Mouse (Mus musculus): ENCODE measurements around the gene Cd1d1.
"Not testable (repeated sequence)": the region's sequence is repeated elsewhere in the genome, so short reads cannot be mapped to it uniquely, and the experiment has no call there.

The Cd1d1 gene

DNA sequence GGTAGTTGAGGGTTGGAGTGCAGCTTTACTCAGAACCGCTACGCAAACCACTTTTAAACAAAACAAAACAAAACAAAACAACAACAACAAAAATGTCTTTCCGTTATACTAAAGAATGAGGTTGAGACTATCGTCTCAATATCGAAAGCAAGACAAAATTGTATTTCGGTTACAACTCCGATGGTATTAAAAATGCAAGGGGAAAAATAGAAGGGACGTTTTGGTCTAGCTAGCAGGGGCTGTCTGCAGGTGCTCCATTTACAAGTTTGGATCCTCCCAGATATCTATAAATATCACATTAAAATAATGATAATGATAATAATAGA lies at the start of gene Cd1d1:
Cd1d1 (minus strand) TSS at position 27 of the 326 bp plus-strand sequence.
- no peak for DNase-seq

GRCm38 (mm10) chr3:87047801-87048200 lies 48.6 kb upstream of the Cd1d1 start:
- DNase-seq: no peak

GRCm38 (mm10) chr3:87041733-87042132 lies 42.5 kb upstream of the Cd1d1 start:
- no peak for DNase-seq

- no peak for DNase-seq
These were observed 39.3 kb upstream of the Cd1d1 start for GRCm38 (mm10) chr3:87038500-87038899.

GRCm38 (mm10) chr3:87034061-87034460 lies 34.8 kb upstream of the Cd1d1 start:
- no peak for DNase-seq

- peak; percentile 71 for DNase-seq
These were observed 34.1 kb upstream of the Cd1d1 start for GRCm38 (mm10) chr3:87033357-87033756.

DNA sequence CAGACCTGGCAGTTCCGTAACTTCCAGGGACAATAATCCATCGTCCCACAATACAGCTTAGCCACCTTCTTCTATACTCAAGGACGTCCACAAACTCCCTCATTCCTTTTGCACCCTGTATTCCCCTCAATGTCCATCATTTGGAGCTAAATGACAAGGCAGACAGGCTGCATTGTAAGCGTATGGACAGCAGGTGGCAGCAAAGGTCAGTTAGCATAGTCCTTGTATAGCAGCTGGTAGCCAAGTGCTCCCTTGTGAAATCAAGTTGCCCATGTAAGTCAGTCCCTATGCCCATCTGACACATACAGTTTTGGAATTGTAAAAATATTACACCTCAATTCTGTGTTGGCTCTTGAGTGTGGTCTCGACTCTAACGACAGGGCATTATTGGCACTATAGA lies 31.6 kb upstream of the Cd1d1 start:
- peak; percentile 59 for DNase-seq

- no peak for DNase-seq
These were observed 18.5 kb upstream of the Cd1d1 start for GRCm38 (mm10) chr3:87017707-87018106.

GRCm38 (mm10) chr3:87017001-87017400 lies 17.8 kb upstream of the Cd1d1 start:
- DNase-seq: no peak

DNA sequence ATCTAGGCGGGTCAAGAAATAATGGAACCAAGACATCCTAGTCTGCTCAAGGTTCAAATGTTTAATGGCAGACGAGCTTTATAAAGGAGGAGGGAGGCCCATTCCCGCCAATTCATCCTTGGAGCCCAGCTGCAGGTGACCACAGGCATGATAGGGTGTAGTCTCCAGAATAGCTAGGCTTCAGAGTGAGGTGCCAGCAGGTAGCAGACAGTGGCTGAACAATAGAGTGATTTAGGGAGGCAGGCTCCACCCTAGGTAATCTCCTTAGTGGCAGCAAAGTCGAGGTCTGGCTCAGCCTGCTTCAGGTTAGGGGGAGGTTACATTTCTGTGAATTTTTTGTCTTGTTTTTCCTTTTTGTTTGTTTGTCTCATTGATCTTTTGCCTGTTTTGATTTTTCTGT lies 16.7 kb upstream of the Cd1d1 start:
- no peak for DNase-seq

GRCm38 (mm10) chr3:87012406-87012805 lies 13.2 kb upstream of the Cd1d1 start:
- DNase-seq: not testable (repeated sequence)

- not testable (repeated sequence) for DNase-seq
These were observed 9.0 kb upstream of the Cd1d1 start for GRCm38 (mm10) chr3:87008281-87008680.

GRCm38 (mm10) chr3:87000676-87001075 lies 1.4 kb upstream of the Cd1d1 start:
- DNase-seq: no peak

DNA sequence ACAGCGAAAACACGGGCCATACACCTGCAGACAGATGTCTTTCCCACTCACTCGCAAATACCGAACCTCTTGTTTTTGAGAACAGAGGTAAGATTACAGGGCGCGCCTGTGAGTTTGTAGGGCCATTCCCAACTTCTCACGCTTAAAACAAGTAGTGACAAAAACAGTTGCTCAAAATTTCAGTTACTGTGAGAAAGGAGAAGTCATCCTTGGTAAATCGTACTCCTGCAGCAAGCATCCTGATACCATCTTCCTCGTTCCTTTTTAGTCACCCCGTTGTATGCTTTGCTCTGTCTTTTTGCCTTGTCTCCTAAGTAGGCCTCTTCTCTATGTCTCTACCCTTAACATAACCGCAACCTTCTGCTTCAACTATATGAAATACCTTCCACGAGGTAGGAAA lies 810 bp upstream of the Cd1d1 start:
- DNase-seq: no peak

GRCm38 (mm10) chr3:86998433-86999414 lies 517 bp downstream of the Cd1d1 start:
- DNase-seq: peak; percentile 53

DNA sequence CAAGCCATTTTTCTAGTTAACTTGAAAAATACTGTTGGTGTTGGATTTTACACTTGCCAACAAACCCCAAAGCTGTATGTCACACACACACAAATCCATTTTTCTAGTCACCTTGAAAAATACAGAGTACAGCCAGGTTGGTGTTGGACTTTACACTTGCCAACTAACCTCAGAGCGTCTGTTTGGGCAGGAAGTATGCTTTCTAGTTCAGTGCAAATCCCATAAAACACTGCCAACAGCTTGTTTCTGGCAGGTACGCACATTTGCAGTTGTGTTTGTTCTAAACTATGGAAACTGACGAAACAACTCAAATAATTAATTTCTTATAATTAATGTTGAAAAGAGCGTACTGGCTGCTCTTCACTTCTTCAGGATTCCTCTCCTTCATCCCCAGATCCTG lies 3.1 kb downstream of the Cd1d1 start:
- DNase-seq: no peak

DNA sequence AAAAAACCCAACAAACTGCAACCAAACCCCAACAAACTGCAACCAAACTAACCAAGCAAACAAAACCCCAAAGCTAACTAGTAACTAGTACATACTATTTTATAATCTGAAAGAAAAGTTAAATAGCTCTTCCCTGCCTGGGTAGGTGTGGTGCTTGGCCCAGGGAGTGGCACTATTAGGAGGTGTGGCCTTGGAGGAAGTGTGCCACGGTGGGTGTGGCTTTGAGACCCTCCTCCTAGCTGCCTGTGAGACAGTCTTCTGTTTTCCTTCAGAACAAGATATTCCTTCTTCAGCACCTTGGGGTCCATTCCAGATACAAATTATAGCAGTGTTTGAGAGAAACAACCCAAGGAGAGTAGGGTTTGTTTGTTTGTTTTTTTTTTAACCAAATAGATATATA lies 3.9 kb downstream of the Cd1d1 start:
- no peak for DNase-seq

DNA sequence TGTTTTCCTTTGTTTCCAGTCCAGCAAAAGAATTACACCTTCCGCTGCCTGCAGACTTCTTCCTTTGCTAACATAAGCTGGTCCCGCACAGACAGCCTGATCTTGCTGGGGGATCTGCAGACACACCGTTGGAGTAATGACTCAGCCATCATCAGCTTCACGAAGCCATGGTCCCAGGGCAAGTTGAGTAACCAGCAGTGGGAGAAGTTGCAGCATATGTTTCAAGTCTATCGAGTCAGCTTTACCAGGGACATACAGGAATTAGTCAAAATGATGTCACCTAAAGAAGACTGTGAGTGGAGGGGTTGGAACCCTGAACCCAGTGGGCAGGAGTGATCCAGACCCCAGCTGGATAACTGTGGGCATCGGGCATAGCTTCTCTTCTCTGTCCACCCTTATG lies 12.3 kb downstream of the Cd1d1 start:
- DNase-seq: not testable (repeated sequence)

- no peak for DNase-seq
These were observed 12.8 kb downstream of the Cd1d1 start for GRCm38 (mm10) chr3:86986490-86986889.

DNA sequence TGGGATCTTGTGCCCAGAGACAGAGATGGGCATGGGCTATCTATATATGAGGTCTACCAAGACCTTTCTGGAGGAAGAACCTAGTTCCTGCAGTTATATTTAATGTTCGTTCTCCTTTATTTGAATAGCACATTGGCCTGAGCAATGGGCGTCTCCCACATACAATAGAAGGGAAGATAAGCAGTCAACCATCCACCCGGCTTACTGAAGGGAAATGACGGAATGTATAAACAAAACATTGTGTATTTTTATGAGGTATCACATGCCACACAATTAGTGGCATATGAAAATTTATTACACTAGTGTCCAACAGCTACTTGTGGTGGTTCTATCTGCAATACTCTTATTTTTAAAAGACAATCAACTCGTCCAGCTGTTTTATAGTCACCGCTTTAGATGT lies 15.9 kb downstream of the Cd1d1 start:
- no peak for DNase-seq

GRCm38 (mm10) chr3:86976546-86976945 lies 22.7 kb downstream of the Cd1d1 start:
- DNase-seq: peak; percentile 49

DNA sequence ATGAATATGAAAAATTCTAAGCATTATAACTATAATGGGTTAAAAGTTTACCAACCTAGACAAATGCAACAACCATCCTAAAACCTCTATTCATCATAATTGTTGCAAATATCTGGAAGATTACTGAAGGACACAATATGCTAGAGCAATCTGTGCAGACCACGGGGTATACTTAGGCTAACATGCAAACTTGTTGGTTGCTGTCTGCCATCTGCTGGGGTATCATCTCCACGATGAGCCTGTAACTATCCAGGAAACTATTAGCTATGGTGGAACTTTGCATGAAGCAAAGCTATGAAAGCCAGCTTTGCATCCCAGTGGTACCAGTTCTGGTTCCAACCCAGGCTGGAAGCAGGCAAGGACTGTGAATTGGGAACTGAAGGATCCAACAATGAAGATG lies 24.1 kb downstream of the Cd1d1 start:
- DNase-seq: no peak

DNA sequence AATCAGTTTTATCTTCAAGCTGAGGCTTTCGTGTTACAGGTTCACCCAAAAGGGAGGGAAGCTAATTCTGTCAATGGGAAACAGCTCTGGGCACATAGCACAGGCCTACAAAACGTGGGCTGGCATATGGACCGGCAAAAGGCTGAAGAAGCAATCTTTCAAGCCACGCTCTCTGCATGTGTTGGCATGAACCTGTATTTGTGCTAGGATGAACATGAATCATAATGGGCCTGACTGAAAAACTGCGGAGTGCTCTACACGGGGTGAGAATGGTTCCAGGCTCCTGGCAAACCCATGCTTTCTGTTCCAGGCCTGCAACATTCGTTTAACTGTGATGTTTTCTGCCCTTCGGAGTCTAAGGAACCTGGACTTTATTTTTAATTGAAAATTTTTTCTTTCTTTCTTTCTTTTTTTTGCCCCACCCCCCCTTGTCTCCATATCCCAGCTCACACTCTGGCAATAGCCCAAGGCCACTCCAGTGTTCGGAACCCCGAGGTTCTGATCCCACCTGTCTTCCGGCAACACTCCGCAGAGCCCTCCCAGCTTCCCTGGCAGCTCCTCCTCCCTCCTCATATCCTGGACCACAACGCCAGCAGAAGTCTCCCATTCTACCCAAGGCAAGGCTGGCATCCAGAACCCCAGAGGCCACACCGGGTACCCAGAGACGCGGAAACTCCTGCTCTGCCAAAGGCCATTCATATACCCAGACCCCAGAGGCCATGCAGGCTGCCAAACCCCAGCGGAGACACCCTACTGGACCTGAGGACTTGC lies 36.4 kb downstream of the Cd1d1 start:
- DNase-seq: no peak

- DNase-seq: no peak
These were observed 37.9 kb downstream of the Cd1d1 start for GRCm38 (mm10) chr3:86961395-86961669.
